Mouse (Mus musculus) limb, embryonic 14.5 days (tissue): Measurements from ENCODE around the gene Slc39a2. TPM values are rescaled to one million over a fixed set of nuclear protein-coding genes. Genes with fewer than 3 reads are reported as not detected.

ENCODE experiments used
- ATAC-seq: fragments of 200-750 bp; cut with Nextera tagmentation; 2 replicates; pipeline ENCODE4 v1.8.0; 2017; ENCODE audit warnings: low read depth, moderate number of reproducible peaks, moderate TSS enrichment; ENCODE audit not compliant: low FRiP score
- DNase-seq: peaks from one replicate; pipeline ENCODE4 v3.0.0-alpha.2; 2015; ENCODE audit warnings: low spot score
- H3K27ac ChIP-seq: fragments of 300-500 bp; sonication (generic); replicated peaks from 2 replicates; pipeline ENCODE4 v1.5.1; 2014; ENCODE audit warnings: low read depth, mild to moderate bottlenecking, low read length, moderate library complexity, mixed read lengths
- H3K27me3 ChIP-seq: fragments of 300-500 bp; sonication (generic); 2 replicates; pipeline ENCODE4 v1.6.1; 2014; ENCODE audit warnings: low read length, mixed read lengths; ENCODE audit not compliant: control insufficient read depth, insufficient read depth
- H3K36me3 ChIP-seq: fragments of 300-500 bp; sonication (generic); 2 replicates; pipeline ENCODE4 v1.6.1; 2014; ENCODE audit warnings: mild to moderate bottlenecking, low read length, moderate library complexity, mixed read lengths; ENCODE audit not compliant: control insufficient read depth, insufficient read depth
- H3K4me1 ChIP-seq: fragments of 300-500 bp; sonication (generic); 2 replicates; pipeline ENCODE4 v1.6.1; 2014; ENCODE audit warnings: antibody characterized with exemption, low read length, mixed read lengths; ENCODE audit not compliant: control insufficient read depth, insufficient read depth
- H3K4me2 ChIP-seq: fragments of 300-500 bp; sonication (generic); replicated peaks from 2 replicates; pipeline ENCODE4 v1.6.1; 2014; ENCODE audit warnings: low read depth, mild to moderate bottlenecking, low read length, moderate library complexity; ENCODE audit not compliant: severe bottlenecking
- H3K4me3 ChIP-seq: fragments of 300-500 bp; sonication (generic); replicated peaks from 2 replicates; pipeline ENCODE4 v1.5.1; 2014; ENCODE audit warnings: low read length
- H3K9ac ChIP-seq: fragments of 300-500 bp; sonication (generic); 2 replicates; pipeline ENCODE4 v1.6.1; 2014; ENCODE audit warnings: mild to moderate bottlenecking, low read depth, low read length, moderate library complexity; ENCODE audit not compliant: severe bottlenecking
- H3K9me3 ChIP-seq: fragments of 300-500 bp; sonication (generic); 2 replicates; pipeline ENCODE4 v1.6.1; 2016; ENCODE audit warnings: low read length; ENCODE audit not compliant: control insufficient read depth
- POLR2A ChIP-seq: fragments of 200-500 bp; IDR thresholded peaks from 2 replicates; pipeline ENCODE4 v1.8.0; 2012; ENCODE audit warnings: inconsistent platforms, mild to moderate bottlenecking, moderate library complexity, borderline replicate concordance; ENCODE audit not compliant: insufficient read depth, insufficient read length; ENCODE audit errors: extremely low read depth
- WGBS: fragments of 180-500 bp; shearing (Covaris S2); extraction: QIAGEN DNeasy Blood & Tissue Kit; methylation state at CpG from one replicate; pipeline ENCODE4 v1.1.7; 2014; 5-methylcytosine and 5-hydroxymethylcytosine counted together
- polyA plus RNA-seq, 2 experiments: library from polyadenylated mRNA; depleted of rRNA in 1 of 2; stranded (reverse) in 1 of 2; unstranded in 1 of 2; fragments of >200 nt; fragmentation: Nextera tagmentation in 1 of 2; extraction: Ambion mirVana in 1 of 2; gene quantifications; 2 replicates each; pipeline versions ENCODE4 v1.2.1 to v1.2.3; 2012 to 2014

Slc39a2 gene
- polyA plus RNA-seq, 2 experiments, result 1.5 to 3.6 TPM

DNA sequence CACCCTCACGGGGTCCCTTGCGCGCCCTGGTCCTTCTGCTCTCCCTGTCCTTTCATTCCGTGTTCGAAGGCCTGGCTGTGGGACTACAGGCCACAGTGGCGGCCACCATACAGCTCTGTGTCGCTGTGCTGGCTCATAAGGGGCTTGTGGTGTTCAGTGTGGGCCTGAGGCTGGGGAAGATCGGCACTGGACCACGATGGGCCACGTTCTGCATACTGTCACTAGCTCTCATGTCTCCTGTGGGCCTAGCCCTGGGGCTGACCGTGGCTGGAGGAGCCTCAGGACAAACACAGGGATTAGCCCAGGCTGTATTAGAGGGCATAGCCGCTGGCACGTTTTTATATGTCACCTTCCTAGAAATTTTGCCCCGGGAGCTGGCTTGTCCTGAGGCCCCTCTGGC is 2.4 kb downstream of the Slc39a2 start:
- no peaks in the 10 kb centered on the region for H3K27me3 ChIP-seq
- peaks cover 25% of the 10 kb centered on the region for H3K36me3 ChIP-seq
- ATAC-seq (no peak), DNase-seq (no peak)
- TF ChIP-seq POLR2A, result no peak
- no peak overlapping the region for H3K4me3 ChIP-seq
- WGBS, result 75% methylated on average over 14 of the region's 14 CpGs
- H3K9me3 ChIP-seq, result no peaks in the 10 kb centered on the region
- no peak overlapping the region for H3K27ac ChIP-seq
- H3K9ac ChIP-seq, result no peak overlapping the region
- H3K4me2 ChIP-seq, result no peak overlapping the region
- H3K4me1 ChIP-seq, result no peaks in the 10 kb centered on the region

GRCm38 (mm10) chr14:51896019-51896418 is 3.3 kb downstream of the Slc39a2 start:
- H3K4me1 ChIP-seq, result no peaks in the 10 kb centered on the region
- ATAC-seq, result no peak
- H3K9me3 ChIP-seq, result no peaks in the 10 kb centered on the region
- 85% methylated on average over 6 of the region's 6 CpGs for WGBS
- H3K27me3 ChIP-seq, result no peaks in the 10 kb centered on the region
- no peak overlapping the region for H3K4me2 ChIP-seq
- H3K4me3 ChIP-seq, result no peak overlapping the region
- TF ChIP-seq POLR2A, result no peak
- DNase-seq, result no peak
- no peak overlapping the region for H3K9ac ChIP-seq
- peaks cover 15% of the 10 kb centered on the region for H3K36me3 ChIP-seq
- no peak overlapping the region for H3K27ac ChIP-seq

- Histone ChIP-seq H3K9ac (no peak overlapping the region), H3K27me3 (no peaks in the 10 kb centered on the region), H3K4me3 (no peak overlapping the region), H3K27ac (no peak overlapping the region), H3K36me3 (peaks cover 9% of the 10 kb centered on the region), H3K4me2 (no peak overlapping the region), H3K9me3 (no peaks in the 10 kb centered on the region), H3K4me1 (no peaks in the 10 kb centered on the region)
- ATAC-seq, result no peak
- TF ChIP-seq POLR2A, result no peak
- 80% methylated on average over 8 of the region's 8 CpGs for WGBS
- DNase-seq, result peak; percentile 19
Measured at GRCm38 (mm10) chr14:51896539-51897170, 4.0 kb downstream of the Slc39a2 start.

GRCm38 (mm10) chr14:51899351-51899750 is 6.7 kb downstream of the Slc39a2 start:
- no peak for DNase-seq
- Histone ChIP-seq H3K27ac (no peak overlapping the region), H3K9me3 (no peaks in the 10 kb centered on the region), H3K36me3 (no peaks in the 10 kb centered on the region), H3K4me3 (no peak overlapping the region), H3K4me2 (no peak overlapping the region), H3K9ac (no peak overlapping the region), H3K27me3 (no peaks in the 10 kb centered on the region), H3K4me1 (no peaks in the 10 kb centered on the region)
- no peak for ATAC-seq
- WGBS, result 97% methylated on average over 1 of the region's 1 CpGs
- no peak for TF ChIP-seq POLR2A

DNA sequence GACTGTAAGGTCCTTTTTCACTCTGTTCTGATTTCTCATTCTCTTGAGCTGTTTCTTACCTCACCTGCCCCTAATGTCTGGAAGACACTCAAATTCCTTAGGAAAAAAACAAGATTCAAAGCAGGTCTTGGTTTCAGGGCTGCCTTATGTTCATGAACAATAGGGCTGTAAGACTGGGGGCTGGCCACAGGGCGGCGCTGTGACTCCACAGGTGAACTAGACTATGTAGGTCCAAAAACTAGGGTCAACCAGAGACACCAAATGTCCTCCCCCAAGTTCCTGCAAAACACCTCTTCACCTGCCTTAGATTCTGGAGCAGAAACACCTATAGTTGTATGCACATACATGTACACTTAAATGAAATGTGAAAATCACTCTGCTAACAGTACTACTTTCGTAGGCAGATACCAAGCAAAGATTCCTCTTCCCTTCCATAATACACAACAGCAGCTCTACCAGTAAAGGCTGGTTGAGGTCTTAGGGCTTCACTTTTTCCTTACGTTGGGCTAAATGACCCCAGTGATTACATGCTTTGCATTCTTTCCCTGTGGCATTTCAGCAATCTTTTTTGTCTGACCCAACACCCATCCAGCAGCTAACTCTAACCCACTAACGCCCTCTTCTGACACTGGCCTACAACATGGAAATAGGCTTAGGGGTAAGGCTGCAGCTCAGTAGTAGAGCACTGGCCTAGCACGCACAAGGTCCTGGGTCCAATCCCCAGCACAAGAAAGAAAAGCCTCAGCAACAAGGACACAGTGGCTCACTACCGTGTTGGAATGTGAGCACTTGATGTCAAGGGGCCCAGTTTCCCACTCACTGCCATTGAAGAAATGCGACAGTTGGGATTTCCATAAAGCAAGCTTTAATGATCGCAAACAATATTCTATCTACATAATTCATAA is 10.4 kb downstream of the Slc39a2 start:
- H3K27ac ChIP-seq, result no peak overlapping the region
- H3K9me3 ChIP-seq, result no peaks in the 10 kb centered on the region
- no peak overlapping the region for H3K4me2 ChIP-seq
- no peak overlapping the region for H3K4me3 ChIP-seq
- DNase-seq (peak; percentile 62), ATAC-seq (peak; percentile 78; the same call in 1 of the 2 replicates)
- no peaks in the 10 kb centered on the region for H3K27me3 ChIP-seq
- no peak for TF ChIP-seq POLR2A
- peaks cover 3% of the 10 kb centered on the region; the same call in 1 of the 2 replicates for H3K36me3 ChIP-seq
- H3K9ac ChIP-seq, result no peak overlapping the region
- 60% methylated on average over 9 of the region's 9 CpGs for WGBS
- no peaks in the 10 kb centered on the region for H3K4me1 ChIP-seq
